Mouse (Mus musculus) G1E (cell line): ENCODE measurements around the gene Mprip. TPM values are rescaled to one million over a fixed set of nuclear protein-coding genes. Genes with fewer than 3 reads are reported as not detected.

Source experiments
- ATAC-seq: 2 replicates; pipeline ENCODE4 v1.8.0; 2016; ENCODE audit warnings: mild to moderate bottlenecking; ENCODE audit not compliant: insufficient number of reproducible peaks, poor library complexity, low FRiP score, severe bottlenecking; ENCODE audit errors: extremely low read depth
- DNase-seq: peaks from one replicate; pipeline ENCODE4 v3.0.0; 2012; ENCODE audit warnings: low spot score
- H3K27me3 ChIP-seq: 2 replicates; pipeline ENCODE4 v1.6.1; 2012; ENCODE audit warnings: mild to moderate bottlenecking, low read length, inconsistent platforms; ENCODE audit not compliant: insufficient read depth
- H3K36me3 ChIP-seq: replicated peaks from 2 replicates; pipeline ENCODE3; 2012; ENCODE audit warnings: mild to moderate bottlenecking, inconsistent platforms
- H3K4me1 ChIP-seq: 2 replicates; pipeline ENCODE4 v1.6.1; 2012; ENCODE audit warnings: low read depth, low read length, inconsistent platforms, mixed read lengths; ENCODE audit not compliant: insufficient read depth
- H3K4me3 ChIP-seq: 2 replicates; pipeline ENCODE4 v1.5.1; 2012; ENCODE audit warnings: low read depth, mild to moderate bottlenecking, inconsistent platforms, low read length, moderate library complexity, mixed read lengths
- H3K9me3 ChIP-seq: replicated peaks from 2 replicates; pipeline ENCODE4 v1.6.1; 2012; ENCODE audit warnings: inconsistent platforms
- CTCF ChIP-seq: IDR thresholded peaks from 2 replicates; pipeline ENCODE4 v1.5.1; 2012; ENCODE audit warnings: low read depth, low read length, inconsistent platforms, mixed read lengths
- GATA1 ChIP-seq: IDR thresholded peaks from 2 replicates; pipeline ENCODE4 v1.6.1; 2012; ENCODE audit warnings: borderline replicate concordance, low read length, inconsistent platforms, mixed read lengths
- GATA2 ChIP-seq: IDR thresholded peaks from 2 replicates; pipeline ENCODE4 v1.6.1; 2012; ENCODE audit warnings: low read depth, low read length, inconsistent platforms, borderline replicate concordance
- POLR2AphosphoS5 ChIP-seq: IDR thresholded peaks from 2 replicates; pipeline ENCODE4 v1.6.1; 2012; ENCODE audit warnings: low read depth, low read length, inconsistent platforms; ENCODE audit not compliant: insufficient replicate concordance
- TAL1 ChIP-seq: conservative IDR thresholded peaks from 2 replicates; pipeline ENCODE4 v1.6.1; 2012; ENCODE audit warnings: low read depth, low read length, inconsistent platforms, mixed read lengths
- polyA plus RNA-seq: library from polyadenylated mRNA; stranded (reverse); fragments of >175 nt; gene quantifications from 2 replicates; pipeline ENCODE4 v1.2.3, GENCODE M21; 2012
- total RNA-seq, 2 experiments: library from RNA; stranded (forward) in 1 of 2; stranded (reverse) in 1 of 2; fragments of 200-1000 nt in 1 of 2; fragments of >200 nt in 1 of 2; fragmentation: Nextera tagmentation in 1 of 2; gene quantifications; 2 replicates each; pipeline ENCODE4 v1.2.3; 2014 to 2017

Gene Mprip
- total and polyA plus RNA-seq, 3 experiments = 32.2 to 55.8 (median 43.3) TPM

- H3K4me1 ChIP-seq = peaks cover 21% of the 10 kb centered on the region
- H3K36me3 ChIP-seq = peaks cover 56% of the 10 kb centered on the region
- ATAC-seq (no peak), DNase-seq (no peak)
- H3K4me3 ChIP-seq = no peak overlapping the region
- no peaks in the 10 kb centered on the region for H3K27me3 ChIP-seq
- TF ChIP-seq CTCF = no peak
- TF ChIP-seq GATA2 = no peak
- no peak for TF ChIP-seq POLR2AphosphoS5
- no peak for TF ChIP-seq GATA1
- TF ChIP-seq TAL1 = no peak
- H3K9me3 ChIP-seq = no peaks in the 10 kb centered on the region
Observed at GRCm38 (mm10) chr11:59813276-59813675, 152.2 kb downstream of the Mprip start.

GRCm38 (mm10) chr11:59814311-59814710 lies 153.2 kb downstream of the Mprip start:
- Histone ChIP-seq H3K4me3 (no peak overlapping the region), H3K27me3 (no peaks in the 10 kb centered on the region), H3K36me3 (peaks cover 61% of the 10 kb centered on the region), H3K4me1 (peaks cover 12% of the 10 kb centered on the region), H3K9me3 (no peaks in the 10 kb centered on the region)
- DNase-seq = no peak
- no peak for ATAC-seq
- TF ChIP-seq TAL1 (no peak), POLR2AphosphoS5 (no peak), GATA1 (no peak), CTCF (no peak), GATA2 (no peak)

GRCm38 (mm10) chr11:59814936-59815335 lies 153.8 kb downstream of the Mprip start:
- Histone ChIP-seq H3K27me3 (no peaks in the 10 kb centered on the region), H3K4me1 (peaks cover 11% of the 10 kb centered on the region), H3K9me3 (no peaks in the 10 kb centered on the region), H3K36me3 (peaks cover 68% of the 10 kb centered on the region), H3K4me3 (no peak overlapping the region)
- TF ChIP-seq GATA2 = no peak
- TF ChIP-seq CTCF = no peak
- TF ChIP-seq GATA1 = no peak
- no peak for TF ChIP-seq TAL1
- TF ChIP-seq POLR2AphosphoS5 = no peak
- no peak for ATAC-seq
- DNase-seq = no peak

GRCm38 (mm10) chr11:59815482-59816065 lies 154.5 kb downstream of the Mprip start:
- Histone ChIP-seq H3K4me3 (no peak overlapping the region), H3K27me3 (no peaks in the 10 kb centered on the region), H3K9me3 (no peaks in the 10 kb centered on the region), H3K36me3 (peaks cover 74% of the 10 kb centered on the region), H3K4me1 (peaks cover 11% of the 10 kb centered on the region)
- ATAC-seq (no peak), DNase-seq (no peak)
- no peak for TF ChIP-seq CTCF
- TF ChIP-seq GATA2 = no peak
- TF ChIP-seq GATA1 = no peak
- no peak for TF ChIP-seq POLR2AphosphoS5

GRCm38 (mm10) chr11:59817916-59818315 lies 156.8 kb downstream of the Mprip start:
- H3K9me3 ChIP-seq = no peaks in the 10 kb centered on the region
- no peak for ATAC-seq
- DNase-seq = no peak
- no peaks in the 10 kb centered on the region for H3K4me1 ChIP-seq
- peaks cover 85% of the 10 kb centered on the region for H3K36me3 ChIP-seq
- H3K27me3 ChIP-seq = no peaks in the 10 kb centered on the region
- TF ChIP-seq GATA2 (no peak), POLR2AphosphoS5 (no peak), CTCF (no peak), GATA1 (no peak)
- no peak overlapping the region for H3K4me3 ChIP-seq

- ATAC-seq = no peak
- TF ChIP-seq POLR2AphosphoS5 = no peak
- TF ChIP-seq GATA2 = no peak
- TF ChIP-seq CTCF = no peak
Observed at GRCm38 (mm10) chr11:59821625-59822024, 160.5 kb downstream of the Mprip start.

More at GRCm38 (mm10) chr11:59821625-59822024, 160.5 kb downstream of the Mprip start:
- H3K4me1 ChIP-seq = peaks cover 2% of the 10 kb centered on the region; the same call in 1 of the 2 replicates
- no peak for DNase-seq
- peaks cover 97% of the 10 kb centered on the region for H3K36me3 ChIP-seq
- no peaks in the 10 kb centered on the region for H3K9me3 ChIP-seq
- no peak overlapping the region for H3K4me3 ChIP-seq
- no peaks in the 10 kb centered on the region for H3K27me3 ChIP-seq

Other genes with a start within 250 kb of the Mprip start
- gene Jmjd4, start 211.3 kb upstream of the Mprip start, total RNA-seq (2014; fragmentation: Nextera tagmentation) = 11.7 and 14.8 TPM in 2 replicates
- gene Jmjd4, start 211.3 kb upstream of the Mprip start, total RNA-seq (2017) = 10.7 and 12.9 TPM in 2 replicates
- gene Jmjd4, start 211.3 kb upstream of the Mprip start, polyA plus RNA-seq = 7.4 and 8.4 TPM in 2 replicates
- 27.9 and 29.4 TPM in 2 replicates for gene Snap47, start 210.1 kb upstream of the Mprip start, total RNA-seq (2014; fragmentation: Nextera tagmentation)
- gene Snap47, start 210.1 kb upstream of the Mprip start, total RNA-seq (2017) = 34.9 and 35.7 TPM in 2 replicates
- 10.2 and 13.3 TPM in 2 replicates for gene Snap47, start 210.1 kb upstream of the Mprip start, polyA plus RNA-seq
- 4.5 and 4.7 TPM in 2 replicates for gene Zfp867, start 188.8 kb upstream of the Mprip start, total RNA-seq (2014; fragmentation: Nextera tagmentation)
- 3.0 and 4.2 TPM in 2 replicates for gene Zfp867, start 188.8 kb upstream of the Mprip start, total RNA-seq (2017)
- 0.03 and 0.07 TPM in 2 replicates for gene Zfp867, start 188.8 kb upstream of the Mprip start, polyA plus RNA-seq
- gene Zkscan17, start 134.6 kb upstream of the Mprip start, total RNA-seq (2014; fragmentation: Nextera tagmentation) = 48.6 and 48.9 TPM in 2 replicates
- gene Zkscan17, start 134.6 kb upstream of the Mprip start, total RNA-seq (2017) = 14.1 and 15.3 TPM in 2 replicates
- 87.9 and 89.8 TPM in 2 replicates for gene Zkscan17, start 134.6 kb upstream of the Mprip start, polyA plus RNA-seq
- not detected in 2 replicates for gene Nlrp3, start 119.7 kb upstream of the Mprip start, total RNA-seq (2014; fragmentation: Nextera tagmentation)
- gene Nlrp3, start 119.7 kb upstream of the Mprip start, total RNA-seq (2017) = 0.12 and 0.71 TPM in 2 replicates
- not detected in 2 replicates for gene Nlrp3, start 119.7 kb upstream of the Mprip start, polyA plus RNA-seq
- not detected in 2 replicates for gene Olfr222, start 85.1 kb upstream of the Mprip start, total RNA-seq (2014; fragmentation: Nextera tagmentation)
- gene Olfr222, start 85.1 kb upstream of the Mprip start, total RNA-seq (2017) = not detected in 2 replicates
- gene Olfr222, start 85.1 kb upstream of the Mprip start, polyA plus RNA-seq = not detected in 2 replicates
- not detected in 2 replicates for gene Olfr223, start 68.0 kb upstream of the Mprip start, total RNA-seq (2014; fragmentation: Nextera tagmentation)
- not detected in 2 replicates for gene Olfr223, start 68.0 kb upstream of the Mprip start, total RNA-seq (2017)
- not detected in 2 replicates for gene Olfr223, start 68.0 kb upstream of the Mprip start, polyA plus RNA-seq
- not detected in 2 replicates for gene Pld6, start 126.3 kb downstream of the Mprip start, total RNA-seq (2014; fragmentation: Nextera tagmentation)
- not detected in 2 replicates for gene Pld6, start 126.3 kb downstream of the Mprip start, total RNA-seq (2017)
- not detected in 2 replicates for gene Pld6, start 126.3 kb downstream of the Mprip start, polyA plus RNA-seq
- gene Flcn, start 148.7 kb downstream of the Mprip start, total RNA-seq (2014; fragmentation: Nextera tagmentation) = 40.0 and 54.7 TPM in 2 replicates
- gene Flcn, start 148.7 kb downstream of the Mprip start, total RNA-seq (2017) = 60.9 and 69.8 TPM in 2 replicates
- gene Flcn, start 148.7 kb downstream of the Mprip start, polyA plus RNA-seq = 31.2 and 34.9 TPM in 2 replicates
- gene Nt5m, start 178.1 kb downstream of the Mprip start, total RNA-seq (2014; fragmentation: Nextera tagmentation) = 14.0 and 15.7 TPM in 2 replicates
- gene Nt5m, start 178.1 kb downstream of the Mprip start, total RNA-seq (2017) = 19.3 and 20.2 TPM in 2 replicates
- 11.7 and 14.0 TPM in 2 replicates for gene Nt5m, start 178.1 kb downstream of the Mprip start, polyA plus RNA-seq
- 157 and 165 TPM in 2 replicates for gene Cops3, start 178.5 kb downstream of the Mprip start, total RNA-seq (2014; fragmentation: Nextera tagmentation)
- 231 and 247 TPM in 2 replicates for gene Cops3, start 178.5 kb downstream of the Mprip start, total RNA-seq (2017)
- gene Cops3, start 178.5 kb downstream of the Mprip start, polyA plus RNA-seq = 15.2 and 20.8 TPM in 2 replicates